In genomic region chr13:113669459-113670077, GRCm38 (mm10) we compare ENCODE assay signal across 8 mouse cellular contexts. TPM values are rescaled to one million over a fixed set of nuclear protein-coding genes. Genes with fewer than 3 reads are reported as not detected.
DNase-seq lines count a peak whose midpoint lies in the region; ATAC-seq and TF ChIP-seq lines count a peak whose summit lies in the region.

No protein-coding gene starts in this region.

- WGBS in forebrain, embryonic 12.5 days, result 41% methylated on average over 10 of the region's 10 CpGs
- 37% methylated on average over 10 of the region's 10 CpGs for WGBS in limb, embryonic 14.5 days

- DNase-seq in 416B (ENCODE audit: low read depth), result peak; percentile 67
- peak; percentile 7 to 39 for DNase-seq in CD8-positive naive resting alpha-beta T cell, adult 2 months (ENCODE audit: low read depth in 2 of 2, low spot score in 2 of 2)
- DNase-seq in c-Kit-positive CD71-positive TER-119-negative erythroid progenitor cells, embryonic 14.5 days (ENCODE audit: low read depth), result peak; percentile 44
- DNase-seq in induced T-regulatory cell, adult 2 months (ENCODE audit: low read depth), result peak; percentile 84
- DNase-seq in limb, embryonic 14.5 days (ENCODE audit: low spot score), result peak; percentile 85
- peak; percentile 35 for DNase-seq in ovary, postnatal 36 days (ENCODE audit: low spot score)

- no peak overlapping the region for H3K9ac ChIP-seq in forebrain, embryonic 12.5 days
- no peak overlapping the region for H3K9ac ChIP-seq in limb, embryonic 14.5 days (ENCODE audit: low read depth, low read length, severe bottlenecking)

- no peak for TF ChIP-seq POLR2A in limb, embryonic 14.5 days (IDR thresholded peaks at IDR 0.05; ENCODE audit: borderline replicate concordance, extremely low read depth, insufficient read depth, insufficient read length)

- ATAC-seq in forebrain, embryonic 12.5 days (ENCODE audit: low FRiP score), result peak; percentile 49; the same call in 1 of the 2 replicates
- ATAC-seq in limb, embryonic 14.5 days (ENCODE audit: low FRiP score, low read depth), result peak; percentile 50; the same call in 1 of the 2 replicates
- ATAC-seq in erythroblast, adult 5-6 weeks (replicated peaks; ENCODE audit: low FRiP score, poor library complexity, severe bottlenecking), result no peak

- peaks cover 8% of the 10 kb centered on the region; the same call in 1 of the 2 replicates for H3K27me3 ChIP-seq in forebrain, embryonic 12.5 days
- H3K27me3 ChIP-seq in limb, embryonic 14.5 days (ENCODE audit: control insufficient read depth, insufficient read depth, low read length), result no peaks in the 10 kb centered on the region

- H3K9me3 ChIP-seq in forebrain, embryonic 12.5 days, result no peaks in the 10 kb centered on the region
- H3K9me3 ChIP-seq in limb, embryonic 14.5 days (ENCODE audit: control insufficient read depth, low read length), result no peaks in the 10 kb centered on the region

- no peak overlapping the region for H3K4me3 ChIP-seq in forebrain, embryonic 12.5 days (replicated peaks)
- H3K4me3 ChIP-seq in limb, embryonic 14.5 days (replicated peaks; ENCODE audit: low read length), result no peak overlapping the region

- no peaks in the 10 kb centered on the region for H3K4me1 ChIP-seq in forebrain, embryonic 12.5 days
- no peaks in the 10 kb centered on the region for H3K4me1 ChIP-seq in limb, embryonic 14.5 days (ENCODE audit: control insufficient read depth, insufficient read depth, low read length)

- no peak overlapping the region for H3K27ac ChIP-seq in forebrain, embryonic 12.5 days
- H3K27ac ChIP-seq in limb, embryonic 14.5 days (replicated peaks; ENCODE audit: low read depth, low read length), result no peak overlapping the region

- no peaks in the 10 kb centered on the region for H3K36me3 ChIP-seq in forebrain, embryonic 12.5 days (replicated peaks)
- no peaks in the 10 kb centered on the region for H3K36me3 ChIP-seq in limb, embryonic 14.5 days (ENCODE audit: control insufficient read depth, insufficient read depth, low read length)

- H3K4me2 ChIP-seq in forebrain, embryonic 12.5 days, result no peak overlapping the region
- H3K4me2 ChIP-seq in limb, embryonic 14.5 days (replicated peaks; ENCODE audit: low read depth, low read length, severe bottlenecking), result no peak overlapping the region

RNA-seq across cellular contexts. Expression of gene Hspb3, which starts 6.1 kb away (rescaled TPM):
- polyA plus RNA-seq in forebrain, embryonic 12.5 days (2016; fragmentation: Nextera tagmentation; extraction: Ambion mirVana), result 0.42 TPM in 1 of 2 replicates, not detected in the other
- 13.0 and 13.8 TPM in 2 replicates for polyA plus RNA-seq in limb, embryonic 14.5 days (2012; rRNA removed)
- polyA plus RNA-seq in limb, embryonic 14.5 days (2014; fragmentation: Nextera tagmentation; extraction: Ambion mirVana), result 8.2 and 15.3 TPM in 2 replicates
- not detected in 2 replicates for total RNA-seq in erythroblast, adult 5-6 weeks (2015; ENCODE audit: low replicate concordance)
- total RNA-seq in erythroblast, adult 5-6 weeks (2017; ENCODE audit: low replicate concordance), result not detected in 2 replicates

RNA-seq across cellular contexts. Expression of gene Snx18, which starts 51.2 kb away (rescaled TPM):
- 15.3 and 18.2 TPM in 2 replicates for polyA plus RNA-seq in forebrain, embryonic 12.5 days (2016; fragmentation: Nextera tagmentation; extraction: Ambion mirVana)
- polyA plus RNA-seq in limb, embryonic 14.5 days (2012; rRNA removed), result 23.8 and 26.6 TPM in 2 replicates
- polyA plus RNA-seq in limb, embryonic 14.5 days (2014; fragmentation: Nextera tagmentation; extraction: Ambion mirVana), result 37.4 and 41.9 TPM in 2 replicates
- 13.8 and 16.3 TPM in 2 replicates for total RNA-seq in erythroblast, adult 5-6 weeks (2015; ENCODE audit: low replicate concordance)
- total RNA-seq in erythroblast, adult 5-6 weeks (2017; ENCODE audit: low replicate concordance), result 8.9 and 15.3 TPM in 2 replicates

Comparison
In these comparisons a context has a peak if more than half of its experiments do, and no peak if none do; other contexts are left out.
1. DNase-seq: peak in every context shown above with its lines; median percentile 85 in limb, embryonic 14.5 days; 84 in induced T-regulatory cell, adult 2 months; 67 in 416B; 44 in c-Kit-positive CD71-positive TER-119-negative erythroid progenitor cells, embryonic 14.5 days; 35 in ovary, postnatal 36 days; 23 in CD8-positive naive resting alpha-beta T cell, adult 2 months.